Mouse (Mus musculus) CD4-positive, CD25-positive, alpha-beta regulatory T cell, adult 4 months (primary cell): ENCODE results near the gene Aip. TPM values are rescaled to one million over a fixed set of nuclear protein-coding genes. Genes with fewer than 3 reads are reported as not detected.

Source experiments
- ATAC-seq: one replicate; pipeline ENCODE4 v1.8.0; 2017
- polyA plus RNA-seq, 2 experiments: library from polyadenylated mRNA; unstranded; fragments of 100-300 nt; shearing (Covaris generic); gene quantifications; one replicate each; pipeline ENCODE4 v1.2.1; 2017

Gene Aip
- polyA plus RNA-seq, 2 experiments from 2014 or later, result 179 to 208 TPM

GRCm38 (mm10) chr19:4112063-4112960 is 13.3 kb downstream of the Aip start:
- ATAC-seq, result no peak

GRCm38 (mm10) chr19:4108535-4108934 is 17.1 kb downstream of the Aip start:
- ATAC-seq, result no peak

- no peak for ATAC-seq
Observed at GRCm38 (mm10) chr19:4106654-4107053, 19.0 kb downstream of the Aip start.

GRCm38 (mm10) chr19:4104675-4105194 is 20.9 kb downstream of the Aip start:
- ATAC-seq, result no peak

GRCm38 (mm10) chr19:4103792-4104191 is 21.9 kb downstream of the Aip start:
- no peak for ATAC-seq

GRCm38 (mm10) chr19:4103294-4103693 is 22.4 kb downstream of the Aip start:
- ATAC-seq, result no peak

- no peak for ATAC-seq
Observed at GRCm38 (mm10) chr19:4102626-4103025, 23.0 kb downstream of the Aip start.

GRCm38 (mm10) chr19:4102049-4102448 is 23.6 kb downstream of the Aip start:
- ATAC-seq, result no peak

GRCm38 (mm10) chr19:4101466-4101865 is 24.2 kb downstream of the Aip start:
- no peak for ATAC-seq

- ATAC-seq, result no peak
Observed at GRCm38 (mm10) chr19:4100718-4101261, 24.9 kb downstream of the Aip start.

GRCm38 (mm10) chr19:4099837-4100717 is 25.6 kb downstream of the Aip start, which contains the start of gene Pitpnm1:
TSS of gene Pitpnm1 (plus strand) at chr19:4099998.
- no peak for ATAC-seq

GRCm38 (mm10) chr19:4099056-4099455 is 26.6 kb downstream of the Aip start:
- peak; percentile 32 for ATAC-seq

- ATAC-seq, result no peak
Observed at GRCm38 (mm10) chr19:4098426-4098825, 27.2 kb downstream of the Aip start.

GRCm38 (mm10) chr19:4097441-4097825 is 28.2 kb downstream of the Aip start:
- ATAC-seq, result peak; percentile 15

GRCm38 (mm10) chr19:4096642-4097440 is 28.8 kb downstream of the Aip start, which contains the start of gene Cdk2ap2:
TSS of gene Cdk2ap2 (plus strand) at chr19:4097182.
- peak; percentile 79 for ATAC-seq

GRCm38 (mm10) chr19:4095802-4096201 is 29.9 kb downstream of the Aip start:
- ATAC-seq, result no peak

- ATAC-seq, result no peak
Observed at GRCm38 (mm10) chr19:4094774-4095303, 30.8 kb downstream of the Aip start.

- no peak for ATAC-seq
Observed at GRCm38 (mm10) chr19:4094348-4094747, 31.3 kb downstream of the Aip start.

- ATAC-seq, result peak; percentile 59
Observed at GRCm38 (mm10) chr19:4093772-4094171, 31.9 kb downstream of the Aip start.

- ATAC-seq, result no peak
Observed at GRCm38 (mm10) chr19:4092750-4093149, 32.9 kb downstream of the Aip start.

- no peak for ATAC-seq
Observed at GRCm38 (mm10) chr19:4091383-4091782, 34.3 kb downstream of the Aip start.

GRCm38 (mm10) chr19:4090446-4090845 is 35.2 kb downstream of the Aip start:
- no peak for ATAC-seq
